Mouse (Mus musculus) thymus, postnatal 4 days (tissue): ENCODE measurements at regions not wholly inside any gene's neighbourhood (a gene's known extent, or its start where the extent isn't known, plus 50 kb on each side); places are given as distances from the start of the nearest gene placed in this dataset.

Source experiments
- DNase-seq: peaks from one replicate; pipeline ENCODE4 v3.0.0; 2021

- no peak for DNase-seq
These were observed 143.3 kb downstream of the Cd24a start for GRCm38 (mm10) chr10:43721356-43721755.

DNA sequence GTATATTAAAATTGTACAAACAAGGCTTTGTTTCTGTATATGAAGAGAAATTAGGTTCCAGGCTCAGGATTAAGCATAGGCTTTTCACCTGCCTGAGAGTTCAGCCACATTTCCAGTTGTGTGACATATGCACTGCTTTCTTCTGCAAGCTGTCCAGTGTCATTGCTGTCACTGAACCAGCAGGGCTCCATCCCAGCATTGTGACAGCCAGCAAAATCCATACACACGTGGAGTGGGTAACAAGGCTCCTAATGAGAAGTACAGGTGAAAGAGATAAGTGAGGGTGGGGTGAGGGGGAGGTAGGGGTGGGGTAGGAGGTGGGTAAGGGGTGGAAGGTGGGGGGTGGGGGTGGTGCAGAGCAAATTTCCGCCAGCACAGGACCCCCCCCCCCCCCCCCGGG is 144.1 kb downstream of the Cd24a start:
- no peak for DNase-seq

DNA sequence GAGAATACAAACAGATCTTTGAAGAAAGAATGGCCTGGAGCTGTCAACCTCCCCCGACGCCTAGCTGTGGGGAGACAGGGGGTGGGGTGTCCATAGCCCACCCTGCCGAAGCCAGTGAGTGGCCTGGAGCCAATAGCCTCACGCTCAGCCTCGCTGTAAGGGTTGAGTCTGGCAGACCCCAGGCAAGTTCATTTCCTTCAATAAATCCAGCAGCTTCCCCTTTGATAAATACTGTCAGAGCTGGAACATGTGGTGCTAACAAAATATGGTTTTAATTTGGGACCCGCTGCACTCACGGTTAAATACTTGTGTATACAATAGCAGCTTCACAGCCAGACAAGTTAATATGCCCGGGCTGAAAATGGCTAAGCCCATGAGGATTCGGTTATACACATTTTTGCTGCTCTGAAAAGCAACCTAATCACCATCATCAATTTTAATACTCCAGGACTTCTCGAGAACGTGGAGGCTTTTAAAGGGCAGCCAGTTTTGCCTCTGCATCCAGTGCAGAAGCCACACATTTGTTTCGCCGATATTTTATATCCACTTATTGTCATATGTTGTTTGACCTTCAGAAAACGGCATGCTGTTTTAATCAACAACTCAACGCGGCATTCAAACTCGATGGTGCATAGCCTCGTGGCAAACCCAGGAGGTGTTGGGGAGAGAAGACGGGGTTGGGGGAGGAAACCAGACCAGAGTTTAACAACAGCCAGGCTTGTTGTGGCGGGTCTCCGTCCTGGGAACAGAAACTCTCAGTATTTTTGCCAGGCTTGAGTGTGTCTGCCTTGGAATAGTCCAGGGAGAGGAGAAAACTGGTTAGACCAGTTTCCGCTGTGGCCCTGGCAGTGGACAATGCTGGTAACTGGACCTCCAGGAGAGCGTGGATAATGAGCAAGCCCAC is 144.9 kb downstream of the Cd24a start:
- DNase-seq, result peak; percentile 58

DNA sequence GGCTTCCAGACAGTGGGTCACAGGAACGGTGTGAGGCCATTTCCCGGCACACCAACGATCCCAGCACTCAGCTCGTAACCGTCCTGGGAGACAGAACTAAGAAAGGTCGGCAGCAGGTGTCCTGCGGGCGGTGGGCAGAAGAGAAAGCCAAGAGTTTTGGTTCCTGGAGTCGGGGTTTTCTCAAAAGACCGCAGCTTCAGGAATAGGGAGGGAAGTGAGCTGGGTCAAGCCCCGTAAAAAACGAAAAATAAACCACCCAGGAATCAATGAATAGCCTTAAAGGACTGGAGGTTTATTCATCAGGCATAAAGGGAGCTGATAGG is 145.5 kb downstream of the Cd24a start:
- DNase-seq, result no peak

GRCm38 (mm10) chr10:43727746-43728145 is 149.7 kb downstream of the Cd24a start:
- no peak for DNase-seq

- no peak for DNase-seq
These were observed 151.1 kb downstream of the Cd24a start for GRCm38 (mm10) chr10:43729184-43729583.

DNA sequence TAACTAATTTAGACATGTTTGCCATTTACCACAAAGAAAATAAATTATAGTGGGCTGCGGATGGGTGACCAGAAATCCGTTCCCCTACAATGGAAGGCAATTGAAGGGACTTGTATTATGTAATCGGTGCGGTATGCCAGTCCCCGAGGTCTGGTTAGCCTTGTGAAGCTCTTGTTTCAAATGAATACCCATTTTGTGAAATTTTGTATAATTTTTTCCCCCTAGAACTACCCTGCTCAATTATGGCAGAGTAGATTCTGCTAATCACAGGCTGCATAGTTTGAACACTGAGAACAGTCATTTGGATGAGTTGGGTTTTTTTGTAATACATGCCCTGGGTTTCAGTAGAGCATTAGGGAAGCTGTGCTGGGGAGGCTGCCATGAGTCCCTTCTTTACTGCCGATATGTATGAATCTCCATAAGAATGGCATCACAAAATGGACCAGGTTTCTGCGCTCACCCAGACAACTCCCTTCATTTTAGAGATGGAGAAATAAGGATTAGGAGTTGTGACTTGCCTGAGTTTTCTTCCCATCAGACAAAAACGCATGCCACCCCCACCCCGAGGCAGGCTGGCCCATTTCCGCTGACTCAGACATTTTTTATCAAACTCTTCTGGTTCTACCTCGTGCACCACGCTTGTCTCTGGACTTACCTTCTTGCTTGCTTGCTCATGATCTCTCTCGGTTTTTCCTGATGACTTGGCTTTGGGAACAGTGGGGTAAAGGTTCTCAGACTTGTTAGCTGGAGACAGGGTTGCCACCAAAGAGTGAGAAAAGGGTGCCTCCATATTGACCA is 155.7 kb downstream of the Cd24a start:
- no peak for DNase-seq

- DNase-seq, result peak; percentile 60
These were observed 161.1 kb downstream of the Cd24a start for GRCm38 (mm10) chr10:43739181-43739580.

GRCm38 (mm10) chr10:43739718-43740117 is 161.6 kb downstream of the Cd24a start:
- peak; percentile 60 for DNase-seq

DNA sequence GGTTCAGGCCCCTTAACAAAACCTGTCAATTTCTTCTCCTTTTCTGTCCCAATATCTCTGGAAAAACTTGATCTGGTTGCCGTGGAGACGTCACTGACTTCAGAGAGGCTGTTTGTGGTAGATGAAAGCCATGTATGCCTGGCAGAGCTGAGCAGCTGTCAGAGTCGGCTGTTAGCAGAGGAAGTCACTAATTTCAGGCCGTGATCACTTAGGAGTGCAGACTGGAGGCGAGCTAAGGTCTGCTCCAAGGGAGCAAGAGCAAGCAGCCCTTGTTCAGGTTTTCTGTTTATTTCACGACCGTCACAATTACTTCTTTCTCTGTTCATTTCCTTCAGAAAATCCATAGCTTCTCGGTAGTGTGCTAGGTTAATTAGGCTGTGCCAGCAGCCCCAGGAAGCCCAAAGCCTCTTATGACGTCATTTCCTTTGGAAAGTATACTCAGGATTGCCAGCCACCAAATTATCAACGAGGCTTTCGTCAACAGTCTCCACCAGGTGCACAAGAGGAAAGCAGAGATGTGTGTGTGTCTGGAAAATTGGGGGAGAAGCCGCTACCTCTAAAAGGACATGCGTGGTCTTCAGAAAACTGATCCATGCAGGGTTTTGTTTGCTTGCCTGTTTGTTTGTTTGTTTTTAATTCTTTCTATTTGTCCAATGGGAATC is 161.2 kb downstream of the Qrsl1 start:
- peak; percentile 72 for DNase-seq

DNA sequence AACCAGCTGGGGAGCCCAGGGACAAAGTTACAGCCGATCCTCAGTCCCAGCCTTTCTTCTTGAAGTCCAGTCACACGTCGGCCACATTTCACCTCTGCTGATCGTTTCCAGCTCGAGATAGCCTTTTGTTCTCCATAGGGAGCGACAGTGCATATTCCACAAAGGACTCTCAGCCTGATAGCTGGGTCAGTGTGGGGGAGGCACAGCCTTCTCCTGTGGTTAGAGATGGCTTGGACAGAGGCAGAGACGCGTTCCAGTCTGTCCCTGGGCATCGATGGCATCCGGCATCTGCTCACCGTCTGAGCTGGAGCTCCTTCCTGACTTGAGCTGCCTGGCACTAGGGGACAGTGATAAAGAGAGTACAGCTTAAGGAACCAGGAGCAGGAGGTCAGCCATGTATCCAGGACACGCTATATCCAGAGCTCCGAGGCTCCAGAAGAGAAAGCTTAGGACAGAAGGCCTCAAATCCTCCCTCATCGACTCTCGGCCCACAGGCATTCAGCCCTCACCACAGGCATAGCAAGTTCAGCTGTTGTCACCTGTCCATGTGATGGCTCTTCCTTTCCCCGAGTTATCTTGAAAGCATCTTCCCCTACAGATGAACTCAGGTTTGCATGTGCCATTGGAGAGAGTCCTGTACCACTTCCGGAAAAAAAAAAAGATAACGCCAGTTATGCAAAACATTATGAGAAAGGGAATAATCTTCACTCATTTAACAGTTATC is 160.0 kb downstream of the Qrsl1 start:
- peak; percentile 51 for DNase-seq

- DNase-seq, result peak; percentile 57
These were observed 159.2 kb downstream of the Qrsl1 start for GRCm38 (mm10) chr10:43742085-43743054.

- DNase-seq, result no peak
These were observed 158.1 kb downstream of the Qrsl1 start for GRCm38 (mm10) chr10:43743188-43744120.

- DNase-seq, result no peak
These were observed 155.5 kb downstream of the Qrsl1 start for GRCm38 (mm10) chr10:43745931-43746630.

GRCm38 (mm10) chr10:43746631-43747001 is 154.9 kb downstream of the Qrsl1 start:
- DNase-seq, result no peak

- no peak for DNase-seq
These were observed 154.0 kb downstream of the Qrsl1 start for GRCm38 (mm10) chr10:43747541-43747940.

DNA sequence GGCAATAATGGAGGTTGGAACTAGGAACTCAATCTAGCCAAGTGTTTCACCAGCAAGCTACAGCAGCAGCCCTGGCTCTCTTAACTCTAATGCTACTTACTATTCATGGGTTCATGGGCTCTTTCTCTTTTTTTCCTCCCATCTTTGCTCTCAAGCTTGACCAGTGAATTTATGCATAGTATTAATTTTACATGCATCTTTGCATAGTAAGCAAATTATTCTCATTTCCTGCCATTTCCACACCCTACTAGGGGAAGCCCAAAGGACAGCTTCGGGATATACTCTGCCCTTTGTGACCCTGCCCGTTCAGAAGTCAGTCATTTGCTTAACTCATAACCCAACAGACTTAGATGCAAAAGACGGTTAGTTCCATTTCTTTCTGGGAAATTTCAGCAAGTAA is 153.2 kb downstream of the Qrsl1 start:
- DNase-seq, result no peak

- no peak for DNase-seq
These were observed 151.9 kb downstream of the Qrsl1 start for GRCm38 (mm10) chr10:43749496-43750110.

GRCm38 (mm10) chr10:43750401-43750800 is 151.1 kb downstream of the Qrsl1 start:
- no peak for DNase-seq
